Mouse (Mus musculus): ENCODE results near the gene Mdm2. TPM values are rescaled to one million over a fixed set of nuclear protein-coding genes. Genes with fewer than 3 reads are reported as not detected.

Gene Mdm2
- polyA plus RNA-seq, 1 experiment from 2014 or later = 40.0 TPM

- H3K27me3 ChIP-seq (replicated peaks; ENCODE audit: control insufficient read depth, insufficient read depth, low read length) = no peaks in the 10 kb centered on the region
- whole genome bisulfite sequencing = 92% methylated on average over 3 of the region's 3 CpGs
- H3K27ac ChIP-seq (ENCODE audit: low read depth, low read length) = no peak overlapping the region
- H3K4me1 ChIP-seq (ENCODE audit: control insufficient read depth, insufficient read depth, low read depth, low read length) = no peaks in the 10 kb centered on the region
- H3K36me3 ChIP-seq (ENCODE audit: control insufficient read depth, insufficient read depth, low read length) = peaks cover 44% of the 10 kb centered on the region
- ATAC-seq = no peak
- no peak overlapping the region for H3K9ac ChIP-seq (ENCODE audit: low read depth, low read length)
- H3K4me2 ChIP-seq (ENCODE audit: low read length) = no peak overlapping the region
- no peak overlapping the region for H3K4me3 ChIP-seq (ENCODE audit: low read length)
- H3K9me3 ChIP-seq (ENCODE audit: control insufficient read depth, low read length) = no peaks in the 10 kb centered on the region
These were observed 19.7 kb downstream of the Mdm2 start for GRCm38 (mm10) chr10:117690770-117691296.

- ATAC-seq = no peak
- no peaks in the 10 kb centered on the region for H3K9me3 ChIP-seq (ENCODE audit: control insufficient read depth, low read length)
- H3K4me3 ChIP-seq (ENCODE audit: low read length) = no peak overlapping the region
- H3K4me1 ChIP-seq (ENCODE audit: control insufficient read depth, insufficient read depth, low read depth, low read length) = no peaks in the 10 kb centered on the region
- no peak overlapping the region for H3K9ac ChIP-seq (ENCODE audit: low read depth, low read length)
- no peak overlapping the region for H3K27ac ChIP-seq (ENCODE audit: low read depth, low read length)
- H3K4me2 ChIP-seq (ENCODE audit: low read length) = no peak overlapping the region
- peaks cover 38% of the 10 kb centered on the region for H3K36me3 ChIP-seq (ENCODE audit: control insufficient read depth, insufficient read depth, low read length)
- H3K27me3 ChIP-seq (replicated peaks; ENCODE audit: control insufficient read depth, insufficient read depth, low read length) = no peaks in the 10 kb centered on the region
- WGBS = 91% methylated on average over 2 of the region's 2 CpGs
These were observed 20.5 kb downstream of the Mdm2 start for GRCm38 (mm10) chr10:117690101-117690352.

GRCm38 (mm10) chr10:117689297-117690100 lies 21.1 kb downstream of the Mdm2 start:
- Histone ChIP-seq H3K27me3 (replicated peaks; ENCODE audit: control insufficient read depth, insufficient read depth, low read length) (no peaks in the 10 kb centered on the region), H3K9ac (ENCODE audit: low read depth, low read length) (no peak overlapping the region), H3K36me3 (ENCODE audit: control insufficient read depth, insufficient read depth, low read length) (peaks cover 33% of the 10 kb centered on the region), H3K4me3 (ENCODE audit: low read length) (no peak overlapping the region), H3K4me1 (ENCODE audit: control insufficient read depth, insufficient read depth, low read depth, low read length) (no peaks in the 10 kb centered on the region), H3K27ac (ENCODE audit: low read depth, low read length) (no peak overlapping the region), H3K9me3 (ENCODE audit: control insufficient read depth, low read length) (no peaks in the 10 kb centered on the region), H3K4me2 (ENCODE audit: low read length) (no peak overlapping the region)
- WGBS = 95% methylated on average over 11 of the region's 11 CpGs
- ATAC-seq = no peak

- peak; percentile 60; the same call in 1 of the 2 replicates for ATAC-seq
- Histone ChIP-seq H3K36me3 (ENCODE audit: control insufficient read depth, insufficient read depth, low read length) (peaks cover 28% of the 10 kb centered on the region), H3K4me1 (ENCODE audit: control insufficient read depth, insufficient read depth, low read depth, low read length) (no peaks in the 10 kb centered on the region), H3K4me3 (ENCODE audit: low read length) (no peak overlapping the region), H3K9me3 (ENCODE audit: control insufficient read depth, low read length) (no peaks in the 10 kb centered on the region), H3K9ac (ENCODE audit: low read depth, low read length) (no peak overlapping the region), H3K27me3 (replicated peaks; ENCODE audit: control insufficient read depth, insufficient read depth, low read length) (no peaks in the 10 kb centered on the region), H3K4me2 (ENCODE audit: low read length) (no peak overlapping the region), H3K27ac (ENCODE audit: low read depth, low read length) (no peak overlapping the region)
- WGBS = 85% methylated on average over 13 of the region's 13 CpGs
These were observed 22.1 kb downstream of the Mdm2 start for GRCm38 (mm10) chr10:117688204-117689151.

- peaks cover 23% of the 10 kb centered on the region for H3K36me3 ChIP-seq (ENCODE audit: control insufficient read depth, insufficient read depth, low read length)
- no peaks in the 10 kb centered on the region for H3K4me1 ChIP-seq (ENCODE audit: control insufficient read depth, insufficient read depth, low read depth, low read length)
- no peak overlapping the region for H3K27ac ChIP-seq (ENCODE audit: low read depth, low read length)
- no peak overlapping the region for H3K4me3 ChIP-seq (ENCODE audit: low read length)
- no peaks in the 10 kb centered on the region for H3K27me3 ChIP-seq (replicated peaks; ENCODE audit: control insufficient read depth, insufficient read depth, low read length)
- H3K9ac ChIP-seq (ENCODE audit: low read depth, low read length) = no peak overlapping the region
- H3K4me2 ChIP-seq (ENCODE audit: low read length) = no peak overlapping the region
- H3K9me3 ChIP-seq (ENCODE audit: control insufficient read depth, low read length) = no peaks in the 10 kb centered on the region
- WGBS = 86% methylated on average over 7 of the region's 7 CpGs
- ATAC-seq = no peak
These were observed 23.0 kb downstream of the Mdm2 start for GRCm38 (mm10) chr10:117687577-117687976.

DNA sequence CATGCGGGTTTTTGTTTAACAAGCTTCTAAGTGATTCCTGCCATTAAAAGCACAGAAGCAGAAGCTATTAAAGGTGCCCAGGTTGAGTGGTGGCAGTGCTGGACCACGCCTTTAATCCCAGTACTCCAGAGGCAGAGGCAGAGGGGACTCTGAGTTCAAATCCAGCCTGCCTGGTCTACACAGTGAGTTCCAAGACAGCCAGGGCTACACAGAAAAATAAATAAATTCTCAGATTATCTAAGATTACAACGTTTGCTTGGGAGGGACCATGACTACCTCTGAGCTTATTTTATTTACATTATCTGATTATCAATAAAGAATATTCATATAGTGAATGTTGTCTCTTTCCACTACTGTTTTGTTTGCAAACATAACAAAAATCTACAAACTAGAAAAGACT lies 23.5 kb downstream of the Mdm2 start:
- Histone ChIP-seq H3K9ac (ENCODE audit: low read depth, low read length) (no peak overlapping the region), H3K4me1 (ENCODE audit: control insufficient read depth, insufficient read depth, low read depth, low read length) (no peaks in the 10 kb centered on the region), H3K9me3 (ENCODE audit: control insufficient read depth, low read length) (no peaks in the 10 kb centered on the region), H3K27ac (ENCODE audit: low read depth, low read length) (no peak overlapping the region), H3K36me3 (ENCODE audit: control insufficient read depth, insufficient read depth, low read length) (peaks cover 17% of the 10 kb centered on the region), H3K4me2 (ENCODE audit: low read length) (no peak overlapping the region), H3K27me3 (replicated peaks; ENCODE audit: control insufficient read depth, insufficient read depth, low read length) (no peaks in the 10 kb centered on the region), H3K4me3 (ENCODE audit: low read length) (no peak overlapping the region)
- 86% methylated on average over 3 of the region's 3 CpGs for WGBS
- ATAC-seq = no peak

- no peak overlapping the region for H3K4me2 ChIP-seq (ENCODE audit: low read length)
- no peaks in the 10 kb centered on the region for H3K9me3 ChIP-seq (ENCODE audit: control insufficient read depth, low read length)
- H3K9ac ChIP-seq (ENCODE audit: low read depth, low read length) = no peak overlapping the region
- H3K4me1 ChIP-seq (ENCODE audit: control insufficient read depth, insufficient read depth, low read depth, low read length) = no peaks in the 10 kb centered on the region
- no peak overlapping the region for H3K4me3 ChIP-seq (ENCODE audit: low read length)
- H3K27me3 ChIP-seq (replicated peaks; ENCODE audit: control insufficient read depth, insufficient read depth, low read length) = no peaks in the 10 kb centered on the region
- 94% methylated on average over 13 of the region's 13 CpGs for WGBS
- ATAC-seq = no peak
- H3K27ac ChIP-seq (ENCODE audit: low read depth, low read length) = no peak overlapping the region
- H3K36me3 ChIP-seq (ENCODE audit: control insufficient read depth, insufficient read depth, low read length) = peaks cover 10% of the 10 kb centered on the region
These were observed 24.5 kb downstream of the Mdm2 start for GRCm38 (mm10) chr10:117685849-117686591.

- WGBS = 92% methylated on average over 15 of the region's 15 CpGs
- no peak overlapping the region for H3K9ac ChIP-seq (ENCODE audit: low read depth, low read length)
- H3K4me3 ChIP-seq (ENCODE audit: low read length) = no peak overlapping the region
- no peaks in the 10 kb centered on the region for H3K27me3 ChIP-seq (replicated peaks; ENCODE audit: control insufficient read depth, insufficient read depth, low read length)
- H3K4me1 ChIP-seq (ENCODE audit: control insufficient read depth, insufficient read depth, low read depth, low read length) = no peaks in the 10 kb centered on the region
- ATAC-seq = no peak
- peaks cover 6% of the 10 kb centered on the region for H3K36me3 ChIP-seq (ENCODE audit: control insufficient read depth, insufficient read depth, low read length)
- no peaks in the 10 kb centered on the region for H3K9me3 ChIP-seq (ENCODE audit: control insufficient read depth, low read length)
- no peak overlapping the region for H3K27ac ChIP-seq (ENCODE audit: low read depth, low read length)
- H3K4me2 ChIP-seq (ENCODE audit: low read length) = no peak overlapping the region
These were observed 25.2 kb downstream of the Mdm2 start for GRCm38 (mm10) chr10:117685171-117685848.

Measured in hindbrain, embryonic 16.5 days (tissue).